Mouse (Mus musculus): ENCODE measurements around the gene Sulf2.
"Not testable (repeated sequence)": the region's sequence is repeated elsewhere in the genome, so short reads cannot be mapped to it uniquely, and the experiment has no call there.

The Sulf2 gene

DNA sequence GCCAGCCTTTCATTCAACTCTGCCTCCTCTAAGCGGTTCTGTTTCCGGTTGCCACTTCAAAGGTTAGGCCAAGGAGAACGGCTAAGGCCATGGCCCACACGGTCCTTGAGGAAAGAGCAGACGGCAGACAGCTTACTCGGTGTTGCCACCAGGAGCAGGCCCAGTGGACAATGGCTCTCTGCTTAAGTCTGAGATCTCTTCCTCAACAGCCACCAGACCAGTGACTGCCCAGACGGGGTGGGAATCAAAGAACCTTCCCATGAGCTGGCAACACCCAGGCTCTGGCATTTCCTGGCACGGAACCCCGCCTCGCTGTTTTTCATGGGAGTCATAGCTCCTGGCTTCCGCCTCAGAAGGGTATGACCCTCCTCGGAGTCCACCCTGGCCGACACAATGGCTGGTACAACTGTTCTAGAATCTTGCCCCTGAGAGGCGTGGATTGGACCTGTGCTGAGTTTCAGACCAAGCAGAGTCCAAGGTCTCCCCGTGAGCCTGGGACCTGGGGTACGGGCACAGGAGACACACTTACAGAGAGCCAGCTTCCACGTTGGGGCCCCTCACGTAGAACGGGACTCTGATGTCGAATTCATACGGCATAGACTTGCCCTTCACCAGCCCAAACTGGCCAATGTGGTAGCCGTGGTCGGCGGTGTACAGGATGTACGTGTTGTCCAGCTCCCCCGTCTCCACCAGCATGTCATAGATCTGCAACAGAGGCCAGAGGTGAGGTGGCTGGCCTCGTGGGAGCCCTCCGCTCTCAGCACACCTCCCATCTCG is 68.8 kb downstream of the Sulf2 start:
- in situ Hi-C loops (cut with MboI, MseI) = no loop called here

DNA sequence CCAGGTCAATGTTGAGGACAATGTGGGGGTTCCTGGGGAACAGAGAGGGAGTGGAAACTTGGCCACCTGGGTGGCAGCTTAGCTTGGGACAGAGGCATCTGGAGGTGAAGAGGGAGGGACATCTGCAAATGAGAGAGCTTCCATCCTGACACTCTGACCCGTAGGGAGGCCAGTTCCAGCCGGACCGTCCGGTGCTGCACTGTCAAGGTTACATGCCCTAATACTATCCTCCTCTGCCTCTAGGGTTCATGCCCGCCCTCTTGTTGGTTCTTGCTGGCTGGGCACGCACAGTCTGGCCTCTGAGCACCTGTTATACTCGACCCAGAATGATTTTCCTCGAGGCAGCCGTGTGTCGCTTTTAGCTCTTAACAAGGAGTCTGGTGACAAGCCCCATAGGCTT is 69.7 kb downstream of the Sulf2 start:
- in situ Hi-C loops (cut with MboI, MseI) = no loop called here

DNA sequence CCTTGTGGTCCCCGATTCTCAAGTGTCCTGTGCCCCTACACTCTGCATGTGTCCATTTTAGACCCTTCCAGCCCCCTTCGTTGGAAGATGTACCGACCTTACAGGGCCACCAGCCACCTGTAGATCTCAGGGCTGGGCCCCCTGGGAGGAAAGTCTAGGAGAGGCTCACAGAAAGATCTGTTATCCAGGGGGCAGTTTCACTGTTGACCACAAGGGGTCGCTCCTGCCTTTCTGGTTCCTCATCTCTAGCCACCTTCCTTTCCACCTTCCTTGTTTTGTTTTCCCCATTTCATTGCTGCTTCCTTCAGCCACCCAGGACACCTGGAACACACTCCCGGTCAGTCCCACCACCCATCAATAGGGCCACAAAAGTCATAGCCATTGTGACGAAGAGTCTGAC is 70.5 kb downstream of the Sulf2 start:
- in situ Hi-C loops (cut with MboI, MseI) = not testable (repeated sequence)

DNA sequence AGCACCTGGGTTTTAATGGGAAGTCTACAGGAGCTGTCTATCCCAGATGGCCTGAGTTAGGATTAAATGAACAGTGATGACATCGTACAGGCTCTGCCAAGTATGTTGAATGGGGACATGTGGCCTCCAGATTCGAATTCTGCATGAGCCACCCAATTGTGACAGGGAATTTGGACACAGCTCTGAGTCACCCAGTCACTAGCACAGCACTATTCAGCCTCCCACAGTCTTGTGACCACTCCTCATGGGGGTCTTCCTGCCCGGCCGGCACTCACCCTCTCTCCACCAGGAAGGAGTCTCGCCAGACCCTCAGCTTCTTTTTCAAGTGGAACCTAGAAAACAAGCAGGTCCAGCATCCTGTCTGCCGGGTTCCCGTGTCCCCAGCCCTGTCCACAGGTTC is 71.4 kb downstream of the Sulf2 start:
- in situ Hi-C loops (cut with MboI, MseI) = no loop called here

DNA sequence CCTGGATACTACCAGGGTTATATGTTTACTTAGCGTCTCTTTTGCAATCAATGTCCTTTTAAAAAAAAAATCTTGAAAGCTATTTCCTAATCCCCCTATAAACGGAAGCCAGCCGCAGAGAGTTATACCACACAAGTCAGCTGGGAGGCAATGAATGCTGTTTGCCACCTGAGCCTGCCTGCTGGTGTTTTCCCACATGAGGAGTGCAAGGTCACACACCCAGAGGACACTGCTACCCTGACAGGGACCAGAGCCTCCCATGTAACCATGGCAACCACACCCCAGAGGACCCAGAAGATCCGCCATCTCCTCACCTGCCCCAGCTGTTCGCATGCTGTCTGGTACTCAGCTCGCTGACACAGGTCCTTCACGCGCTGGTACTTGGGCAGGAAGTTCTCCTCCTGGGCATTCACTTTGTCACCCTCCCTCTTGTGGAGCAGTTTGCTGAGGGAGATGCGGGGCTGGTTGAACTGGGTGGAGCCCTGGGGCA is 71.9 kb downstream of the Sulf2 start:
- in situ Hi-C loops (cut with MboI, MseI) = no loop called here

DNA sequence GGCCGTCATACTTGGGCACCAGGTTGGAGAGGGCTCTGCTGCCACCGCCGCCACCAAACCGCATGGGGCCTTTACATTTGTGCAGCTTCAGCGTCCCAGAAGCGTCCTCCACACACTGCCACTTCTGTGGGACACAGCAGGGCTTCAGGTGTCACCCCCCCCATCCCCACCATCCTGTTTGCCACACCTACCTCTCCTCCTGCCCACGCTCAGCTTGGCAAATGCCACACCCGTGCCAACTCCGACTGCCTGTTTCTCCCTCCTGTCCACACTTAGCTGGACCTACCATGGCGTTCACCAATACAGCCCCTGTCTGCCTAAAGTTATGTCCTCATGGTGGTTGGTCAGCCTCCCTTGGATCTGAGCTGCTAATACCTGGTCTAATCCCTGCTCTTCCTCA is 72.8 kb downstream of the Sulf2 start:
- in situ Hi-C loops (cut with MboI, MseI) = no loop called here

DNA sequence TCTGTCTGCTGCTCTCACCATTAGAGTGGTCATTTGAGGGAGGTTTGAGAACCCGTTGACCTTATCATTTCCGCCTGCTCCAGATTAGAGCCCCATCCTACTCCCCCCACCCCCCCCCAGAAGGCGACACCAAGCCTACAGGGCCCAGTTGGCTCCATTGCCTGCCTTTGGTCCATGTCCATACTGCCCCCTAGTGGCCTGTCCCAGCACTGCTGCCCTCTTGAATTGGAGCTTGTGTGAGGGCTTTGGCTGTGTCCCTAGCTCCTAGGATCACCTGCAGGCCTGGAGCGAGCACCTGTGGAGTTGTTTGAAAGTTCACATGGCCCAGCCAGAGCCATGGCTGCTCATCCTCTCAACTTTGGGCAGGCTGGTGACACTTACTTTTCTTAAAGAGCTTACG is 73.3 kb downstream of the Sulf2 start:
- in situ Hi-C loops (cut with MboI, MseI) = no loop called here

DNA sequence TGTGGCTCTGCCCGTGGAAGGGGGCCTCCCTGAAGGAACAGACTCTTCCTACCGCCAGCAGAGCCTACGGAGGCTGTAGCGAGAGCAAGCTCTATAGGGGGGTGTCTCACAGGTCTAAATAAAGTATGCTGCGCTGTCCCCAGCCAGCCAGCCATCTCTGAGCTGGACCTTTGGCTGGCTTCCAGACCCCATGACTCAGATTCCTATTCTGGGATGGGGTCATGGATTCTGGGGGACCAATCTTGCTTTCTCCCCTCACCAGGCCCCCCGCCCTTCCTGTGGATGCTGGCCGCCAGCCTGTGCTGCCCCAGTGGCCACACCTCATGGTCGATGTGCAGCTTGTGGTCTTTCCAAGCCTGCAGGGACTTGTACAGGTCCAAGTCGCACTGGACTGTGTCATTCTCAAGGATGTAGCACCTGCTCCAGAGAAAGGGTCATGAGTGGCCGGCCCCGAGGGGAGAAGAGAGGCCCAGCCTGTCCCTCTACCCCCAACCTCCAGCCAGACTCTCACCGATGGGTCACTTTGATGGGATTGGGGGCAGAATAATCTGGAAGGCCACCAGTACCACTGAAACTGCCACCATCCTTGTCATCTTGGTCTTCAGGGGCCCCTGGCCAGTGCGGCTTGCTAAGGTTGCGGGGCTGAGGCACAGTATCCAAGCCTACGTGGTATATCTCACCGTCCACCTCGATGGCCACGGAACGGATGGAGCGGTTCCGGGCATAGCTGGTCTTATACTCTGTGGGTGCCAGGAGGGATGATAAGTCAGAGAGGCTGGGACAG is 74.3 kb downstream of the Sulf2 start:
- in situ Hi-C loops (cut with MboI, MseI) = no loop called here

DNA sequence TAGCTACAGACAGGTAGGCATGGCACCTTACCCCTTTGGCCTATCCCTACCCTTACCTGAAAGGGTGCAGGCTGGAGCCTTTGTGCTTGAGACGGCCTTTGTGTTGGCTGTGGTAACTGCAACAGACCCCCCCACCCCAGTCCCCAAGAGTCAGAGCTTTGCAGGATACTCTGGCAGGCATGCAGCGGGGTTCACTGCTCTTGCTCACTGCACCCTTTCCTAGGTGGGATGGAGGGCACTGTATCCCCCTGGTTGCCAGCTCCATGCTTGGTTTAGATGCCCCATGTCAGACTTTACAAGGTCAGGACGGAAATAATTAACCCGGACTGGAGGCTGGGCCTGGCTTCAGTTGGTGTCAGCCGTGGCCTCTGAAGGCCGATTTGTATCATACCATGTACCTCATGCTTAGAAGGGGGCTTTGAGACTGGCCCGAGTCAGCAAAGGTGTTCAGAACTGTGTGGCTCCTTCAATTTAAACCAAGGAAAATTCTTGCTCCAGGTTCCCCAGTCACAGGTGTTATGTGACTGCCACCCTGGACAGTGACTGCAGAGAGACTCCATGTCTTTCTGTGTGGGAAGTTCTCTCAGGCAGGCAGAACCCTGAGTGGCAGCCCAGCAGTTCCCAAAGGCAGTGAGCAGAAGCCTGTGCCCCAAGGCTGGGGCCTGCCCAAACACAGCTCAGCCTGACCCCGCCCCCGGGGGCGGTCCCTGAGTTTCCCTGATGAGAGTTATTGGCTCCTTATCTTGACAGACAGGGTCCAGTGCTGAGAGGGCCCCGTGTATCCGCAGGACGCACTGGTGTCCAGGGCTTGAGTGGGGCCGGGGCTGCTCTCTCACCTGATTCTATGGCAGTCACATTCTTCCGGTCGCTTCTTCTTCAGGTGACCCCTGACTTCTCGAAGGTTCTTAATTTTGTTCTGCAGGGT is 75.2 kb downstream of the Sulf2 start:
- in situ Hi-C loops (cut with MboI, MseI) = no loop called here

DNA sequence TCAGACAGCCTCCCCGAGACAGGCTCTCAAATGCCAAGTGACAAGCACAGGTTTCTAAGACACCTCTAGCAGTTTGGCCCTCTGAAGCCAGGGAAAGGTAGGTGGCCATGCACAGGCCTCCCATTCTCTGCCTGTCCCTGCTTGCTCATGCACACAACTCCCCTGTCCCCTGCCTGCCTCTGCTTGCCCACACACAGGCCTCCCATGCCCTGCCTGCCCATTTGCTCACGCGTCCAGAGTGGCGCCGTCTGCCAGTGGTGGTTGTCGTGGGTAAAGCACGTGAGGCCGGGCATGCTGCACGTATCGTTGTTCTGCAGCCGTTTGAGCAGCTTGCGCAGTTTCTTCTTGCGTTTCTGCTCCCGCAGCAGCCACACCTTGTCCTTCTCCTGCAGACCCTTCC is 76.2 kb downstream of the Sulf2 start:
- in situ Hi-C loops (cut with MboI, MseI) = no loop called here

DNA sequence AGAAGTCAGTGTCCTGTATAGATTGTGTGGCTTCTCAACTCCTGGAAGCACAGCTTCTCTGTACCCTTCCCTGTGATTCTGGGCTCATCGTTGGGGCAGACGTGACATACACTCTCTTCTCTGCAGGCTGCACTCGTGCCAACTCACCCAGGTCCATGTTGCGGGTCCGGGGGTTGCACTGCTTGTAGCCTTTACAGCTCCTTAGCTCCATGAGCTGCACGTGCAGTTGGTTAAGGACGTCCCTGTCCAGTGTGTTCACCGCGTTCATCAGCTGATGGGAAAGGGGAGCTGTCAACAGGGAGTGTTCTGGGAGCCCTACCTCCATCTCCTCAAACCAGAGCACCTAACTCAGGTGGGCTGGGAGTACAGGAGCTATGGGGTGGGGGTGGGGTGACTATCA is 78.1 kb downstream of the Sulf2 start:
- in situ Hi-C loops (cut with MboI, MseI) = no loop called here

DNA sequence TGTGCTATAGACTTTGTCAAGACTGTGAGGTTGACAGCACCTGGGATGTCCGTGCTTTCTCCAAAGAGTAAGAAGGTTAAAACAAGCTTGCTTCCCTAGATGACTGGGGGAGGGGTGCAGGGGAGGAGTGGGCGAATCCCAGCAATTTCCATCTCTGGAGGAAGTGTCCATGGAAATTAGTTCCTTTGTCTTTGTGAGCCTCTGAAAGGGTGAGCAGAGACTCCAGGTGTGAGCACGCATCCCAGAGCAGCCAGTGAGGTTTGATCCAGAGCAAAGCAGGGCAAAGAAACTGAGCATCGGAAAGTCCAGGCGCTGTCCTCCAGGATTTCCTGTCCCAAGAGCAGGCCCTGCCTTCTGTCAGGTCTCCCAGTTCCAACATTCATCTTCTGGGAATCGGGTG is 81.1 kb downstream of the Sulf2 start:
- in situ Hi-C loops (cut with MboI, MseI) = no loop called here

DNA sequence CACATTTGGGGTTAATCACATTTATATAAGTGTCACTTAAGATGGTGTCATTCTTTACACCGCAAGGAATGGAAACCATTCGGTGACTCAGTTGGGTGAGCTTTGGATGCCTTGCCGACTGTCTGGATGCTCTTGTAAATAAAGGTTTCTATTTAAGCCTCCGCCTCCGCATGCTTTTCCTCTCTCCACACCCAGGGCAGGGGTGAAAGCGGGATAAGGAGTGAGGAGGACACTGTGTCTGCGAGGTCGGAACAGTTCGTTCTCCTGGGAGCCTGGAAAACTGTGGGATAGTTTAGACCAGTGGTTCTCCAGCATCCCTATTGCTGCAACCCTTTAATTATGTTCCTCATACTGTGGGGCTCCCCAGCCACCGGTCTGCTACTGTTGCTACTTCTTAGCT is 82.4 kb downstream of the Sulf2 start:
- in situ Hi-C loops (cut with MboI, MseI) = no loop called here

DNA sequence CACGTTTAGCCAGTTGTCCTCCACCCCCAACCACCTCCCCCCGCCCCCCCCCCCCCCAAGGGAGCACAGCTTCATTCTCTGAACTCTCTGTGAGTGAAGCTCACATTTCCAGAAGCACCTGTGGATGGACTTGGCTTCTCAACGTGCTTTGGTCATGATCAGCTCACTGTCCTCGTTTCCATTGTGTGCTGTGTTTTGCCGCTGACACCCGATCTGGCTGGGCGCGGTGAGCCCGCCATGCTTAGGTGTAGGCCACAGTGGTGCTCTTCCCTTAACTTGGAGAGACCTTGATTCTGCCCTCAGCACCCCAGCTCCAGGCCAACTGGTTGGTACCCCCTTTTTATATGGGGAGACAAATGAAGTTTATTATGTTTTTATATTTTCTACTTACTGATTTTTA is 83.6 kb downstream of the Sulf2 start:
- in situ Hi-C loops (cut with MboI, MseI) = no loop called here

DNA sequence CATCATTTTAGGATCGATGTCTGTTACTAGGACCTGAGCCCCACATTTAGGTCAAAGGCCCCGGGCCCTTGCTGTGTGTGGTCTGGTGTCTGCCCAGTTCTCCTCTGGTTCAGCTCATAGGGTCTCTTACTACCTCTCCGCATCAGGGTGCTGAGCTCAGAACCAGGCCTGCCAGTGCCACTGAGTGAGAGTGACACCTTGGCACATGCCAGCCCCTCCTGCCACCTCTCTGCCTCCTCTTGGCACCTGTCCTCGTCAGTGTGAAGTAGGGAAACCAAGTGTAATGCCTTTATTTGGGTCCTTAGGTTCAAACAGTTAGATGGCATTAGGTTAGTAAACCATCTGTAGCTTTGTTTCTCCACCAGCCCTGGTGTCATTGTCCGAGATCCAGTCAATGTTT is 84.0 kb downstream of the Sulf2 start:
- in situ Hi-C loops (cut with MboI, MseI) = no loop called here

DNA sequence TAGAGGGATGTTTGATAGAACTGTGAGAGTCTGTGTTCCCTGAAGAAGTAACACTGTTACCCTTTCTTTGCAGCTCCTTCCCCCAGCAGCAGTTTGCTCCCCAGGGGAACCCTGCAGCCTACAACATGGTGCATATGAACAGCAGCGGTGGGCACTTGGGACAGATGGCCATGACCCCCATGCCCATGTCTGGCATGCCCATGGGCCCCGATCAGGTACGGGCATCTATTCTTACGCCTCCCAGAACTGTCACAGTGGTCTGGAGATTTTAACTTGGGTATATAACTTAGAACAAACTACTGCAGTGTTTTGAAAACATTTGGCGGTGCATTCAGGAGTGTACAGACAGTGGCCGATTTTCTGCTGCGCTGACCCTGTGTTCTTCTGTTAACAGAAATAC is 85.7 kb downstream of the Sulf2 start:
- in situ Hi-C loops (cut with MboI, MseI) = no loop called here

DNA sequence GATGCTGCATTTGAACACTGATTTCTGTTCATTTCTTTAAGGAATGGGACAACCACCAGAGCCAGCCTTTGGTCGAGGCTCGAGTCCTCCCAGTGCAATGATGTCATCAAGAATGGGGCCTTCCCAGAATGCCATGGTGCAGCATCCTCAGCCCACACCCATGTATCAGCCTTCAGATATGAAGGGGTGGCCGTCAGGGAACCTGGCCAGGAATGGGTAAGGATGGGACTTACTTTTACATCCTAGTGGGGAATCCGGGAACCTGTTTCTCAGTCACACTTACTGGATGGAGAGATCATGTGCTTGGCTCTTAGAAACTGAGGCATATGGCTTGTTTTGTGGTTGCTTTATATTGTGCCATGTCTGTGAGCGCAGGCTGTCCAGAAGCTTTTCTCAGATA is 86.3 kb downstream of the Sulf2 start:
- in situ Hi-C loops (cut with MboI, MseI) = no loop called here

DNA sequence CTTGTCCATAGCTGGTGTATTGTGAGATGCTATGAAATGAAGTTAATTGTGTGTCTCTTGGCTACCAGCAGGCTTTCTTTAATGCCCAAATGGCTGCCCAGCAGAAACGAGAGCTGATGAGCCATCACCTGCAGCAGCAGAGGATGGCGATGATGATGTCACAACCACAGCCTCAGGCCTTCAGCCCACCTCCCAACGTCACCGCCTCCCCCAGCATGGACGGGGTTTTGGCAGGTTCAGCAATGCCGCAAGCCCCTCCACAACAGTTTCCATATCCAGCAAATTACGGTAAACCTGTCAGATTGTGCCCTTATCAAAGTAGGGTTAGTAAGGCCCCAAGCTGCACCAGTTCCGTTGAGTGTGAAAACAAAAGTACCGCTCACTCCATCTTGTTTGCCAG is 87.2 kb downstream of the Sulf2 start:
- in situ Hi-C loops (cut with MboI, MseI) = no loop called here

DNA sequence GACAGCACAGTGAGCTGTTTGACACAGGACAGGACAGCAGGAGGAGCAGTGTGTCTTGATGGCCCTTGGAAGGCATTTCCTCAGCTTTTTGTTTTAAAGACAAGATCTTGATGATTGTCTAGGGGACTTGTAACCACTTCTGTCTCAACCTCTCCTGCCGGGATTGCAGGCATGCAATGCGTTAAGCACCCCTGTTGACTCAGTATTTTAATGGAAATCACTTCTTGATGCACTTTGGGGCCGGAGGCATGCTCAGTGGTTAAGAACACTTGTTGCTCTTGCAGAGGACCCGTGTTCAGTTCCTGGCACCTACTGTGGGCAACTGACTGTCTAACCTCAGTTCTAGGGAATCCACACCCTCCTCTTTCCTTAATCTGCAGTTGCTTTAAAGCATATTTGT is 89.0 kb downstream of the Sulf2 start:
- in situ Hi-C loops (cut with MboI, MseI) = no loop called here

DNA sequence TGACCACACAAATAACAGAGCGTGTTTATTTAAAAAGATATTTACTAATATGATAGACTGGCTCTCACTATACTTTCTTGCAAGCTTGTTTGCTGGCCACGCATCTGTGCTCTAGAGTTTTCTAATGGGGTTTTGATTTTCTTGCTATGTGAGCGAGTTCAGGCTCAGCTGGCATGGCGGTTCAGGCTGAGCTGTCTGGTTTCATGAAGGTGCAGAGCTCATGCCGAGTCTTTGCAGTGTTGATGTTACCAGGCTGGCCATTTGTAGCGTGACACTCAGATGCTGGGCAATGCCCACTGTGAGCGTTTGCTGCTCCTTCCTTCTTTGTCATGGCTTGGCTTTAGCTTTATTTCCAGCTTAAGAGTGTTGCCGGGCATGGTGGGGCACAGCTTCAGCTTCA is 93.0 kb downstream of the Sulf2 start:
- in situ Hi-C loops (cut with MboI, MseI) = no loop called here

DNA sequence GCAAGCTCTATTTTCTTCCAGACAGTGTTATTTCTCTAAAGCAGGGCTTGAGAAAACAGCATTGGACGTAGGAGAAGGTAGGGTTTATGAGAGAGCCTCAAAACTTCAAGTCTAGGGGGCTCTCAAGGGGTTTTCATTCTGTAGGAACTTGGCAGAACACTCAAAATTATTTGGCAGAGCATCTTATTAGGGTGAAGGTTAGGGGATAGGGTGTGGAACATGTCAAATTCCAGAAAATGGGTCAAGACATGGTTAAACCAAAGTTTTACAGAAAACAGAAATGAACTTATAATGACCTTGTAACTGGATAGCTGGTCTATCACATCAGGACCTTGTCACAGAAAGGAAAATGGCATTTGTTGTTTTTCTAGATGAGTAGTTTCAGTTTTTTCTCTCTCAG is 93.5 kb downstream of the Sulf2 start:
- in situ Hi-C loops (cut with MboI, MseI) = no loop called here

Data from T-helper 2 cell (primary cell).